Mouse (Mus musculus) heart, postnatal 0 days (tissue): ENCODE data around the gene Txnip. TPM values are rescaled to one million over a fixed set of nuclear protein-coding genes. Genes with fewer than 3 reads are reported as not detected.

Experiments used
- ATAC-seq: fragments of 200-750 bp; cut with Nextera tagmentation; 2 replicates; pipeline ENCODE4 v1.8.0; 2017; ENCODE audit warnings: low read depth, moderate number of reproducible peaks, moderate library complexity; ENCODE audit not compliant: insufficient read depth
- DNase-seq: peaks from one replicate; pipeline ENCODE4 v3.0.0-alpha.2; 2016; ENCODE audit warnings: low spot score
- H3K27ac ChIP-seq: fragments of 300-500 bp; sonication (generic); 2 replicates; pipeline ENCODE4 v1.5.1; 2014; ENCODE audit warnings: low read depth, mild to moderate bottlenecking
- H3K27me3 ChIP-seq: fragments of 300-500 bp; sonication (generic); 2 replicates; pipeline ENCODE4 v1.6.1; 2014; ENCODE audit warnings: low read length, mixed read lengths; ENCODE audit not compliant: control insufficient read depth, insufficient read depth
- H3K36me3 ChIP-seq: fragments of 300-500 bp; sonication (generic); replicated peaks from 2 replicates; pipeline ENCODE4 v1.6.1; 2014; ENCODE audit warnings: low read length, mixed read lengths; ENCODE audit not compliant: control insufficient read depth, insufficient read depth
- H3K4me1 ChIP-seq: fragments of 300-500 bp; sonication (generic); 2 replicates; pipeline ENCODE4 v1.6.1; 2014; ENCODE audit warnings: antibody characterized with exemption; ENCODE audit not compliant: control insufficient read depth, insufficient read depth
- H3K4me2 ChIP-seq: fragments of 300-500 bp; sonication (generic); 2 replicates; pipeline ENCODE4 v1.6.1; 2014; ENCODE audit warnings: low read depth, mild to moderate bottlenecking, low read length, moderate library complexity
- H3K4me3 ChIP-seq: fragments of 300-500 bp; sonication (generic); 2 replicates; pipeline ENCODE4 v1.5.1; 2014; ENCODE audit warnings: low read depth, low read length
- H3K9ac ChIP-seq: fragments of 300-500 bp; sonication (generic); replicated peaks from 2 replicates; pipeline ENCODE4 v1.6.1; 2014; ENCODE audit warnings: low read depth, low read length, mixed read lengths
- H3K9me3 ChIP-seq: fragments of 300-500 bp; sonication (generic); replicated peaks from 2 replicates; pipeline ENCODE4 v1.6.1; 2016; ENCODE audit warnings: low read length; ENCODE audit not compliant: control insufficient read depth
- CTCF ChIP-seq: IDR thresholded peaks from 2 replicates; pipeline ENCODE4 v1.5.1; 2016; ENCODE audit warnings: antibody characterized with exemption, control low read depth, low read depth
- EP300 ChIP-seq: IDR thresholded peaks from 2 replicates; pipeline ENCODE4 v1.6.1; 2016; ENCODE audit warnings: antibody characterized with exemption, low read depth
- WGBS: fragments of 180-500 bp; shearing (Covaris S2); extraction: QIAGEN DNeasy Blood & Tissue Kit; methylation state at CpG from one replicate; pipeline ENCODE4 v1.1.7; 2014; 5-methylcytosine and 5-hydroxymethylcytosine counted together
- polyA plus RNA-seq: library from polyadenylated mRNA; unstranded; fragments of >200 nt; fragmentation: Nextera tagmentation; extraction: Ambion mirVana; gene quantifications from 2 replicates; pipeline ENCODE4 v1.2.1, GENCODE M21; 2015
- total RNA-seq: library from RNA; depleted of rRNA; stranded (reverse); fragments of >200 nt; gene quantifications from 2 replicates; pipeline ENCODE4 v1.2.3, GENCODE M21; 2014; ENCODE audit warnings: low replicate concordance

The Txnip gene
- total and polyA plus RNA-seq, 2 experiments from 2014 or later, result 332 to 1,196 TPM

DNA sequence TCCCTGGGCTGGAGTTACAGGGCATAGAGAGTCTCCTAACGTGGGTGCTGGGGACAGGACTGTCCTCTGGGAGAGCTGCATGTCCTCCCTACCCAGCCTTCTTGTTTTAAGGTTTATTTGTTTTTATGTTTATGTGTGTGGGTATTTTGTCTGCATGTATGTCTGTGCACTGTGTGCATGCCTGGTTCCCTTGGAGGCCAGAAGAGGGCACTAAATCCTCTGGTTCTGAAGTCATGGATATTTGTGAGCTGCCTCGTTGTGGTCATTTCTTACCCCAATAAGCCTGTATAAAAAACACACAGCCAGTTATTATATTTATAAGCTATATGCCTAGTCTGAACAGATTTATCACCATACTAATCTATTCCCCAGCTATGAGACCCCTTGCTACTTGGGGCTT is 23.5 kb upstream of the Txnip start:
- H3K9me3 ChIP-seq, result no peaks in the 10 kb centered on the region
- no peak overlapping the region for H3K4me2 ChIP-seq
- TF ChIP-seq CTCF (no peak), EP300 (no peak)
- DNase-seq, result no peak
- H3K27ac ChIP-seq, result no peak overlapping the region
- ATAC-seq, result no peak
- WGBS, result 51% methylated on average over 2 of the region's 2 CpGs
- H3K4me1 ChIP-seq, result no peaks in the 10 kb centered on the region
- no peak overlapping the region for H3K4me3 ChIP-seq
- H3K36me3 ChIP-seq, result 0 out of 2 replicates have a peak, but pooled peaks cover 2% of the 10 kb centered on the region
- H3K27me3 ChIP-seq, result no peaks in the 10 kb centered on the region
- H3K9ac ChIP-seq, result no peak overlapping the region

GRCm38 (mm10) chr3:96539316-96539715 is 18.4 kb upstream of the Txnip start:
- H3K27ac ChIP-seq, result no peak overlapping the region
- TF ChIP-seq CTCF, result no peak
- TF ChIP-seq EP300, result no peak
- no peaks in the 10 kb centered on the region for H3K27me3 ChIP-seq
- H3K4me2 ChIP-seq, result no peak overlapping the region
- 75% methylated on average over 2 of the region's 2 CpGs for WGBS
- H3K9ac ChIP-seq, result no peak overlapping the region
- H3K4me3 ChIP-seq, result no peak overlapping the region
- H3K4me1 ChIP-seq, result no peaks in the 10 kb centered on the region
- ATAC-seq, result no peak
- no peak for DNase-seq
- H3K9me3 ChIP-seq, result no peaks in the 10 kb centered on the region
- no peaks in the 10 kb centered on the region for H3K36me3 ChIP-seq

- Histone ChIP-seq H3K9ac (no peak overlapping the region), H3K27ac (no peak overlapping the region), H3K4me2 (no peak overlapping the region), H3K27me3 (no peaks in the 10 kb centered on the region), H3K4me3 (no peak overlapping the region), H3K36me3 (no peaks in the 10 kb centered on the region), H3K9me3 (no peaks in the 10 kb centered on the region), H3K4me1 (no peaks in the 10 kb centered on the region)
- no peak for DNase-seq
- no peak for ATAC-seq
- 49% methylated on average over 6 of the region's 6 CpGs for WGBS
- TF ChIP-seq EP300, result no peak
- no peak for TF ChIP-seq CTCF
Measured at GRCm38 (mm10) chr3:96540740-96541139, 17.0 kb upstream of the Txnip start.

DNA sequence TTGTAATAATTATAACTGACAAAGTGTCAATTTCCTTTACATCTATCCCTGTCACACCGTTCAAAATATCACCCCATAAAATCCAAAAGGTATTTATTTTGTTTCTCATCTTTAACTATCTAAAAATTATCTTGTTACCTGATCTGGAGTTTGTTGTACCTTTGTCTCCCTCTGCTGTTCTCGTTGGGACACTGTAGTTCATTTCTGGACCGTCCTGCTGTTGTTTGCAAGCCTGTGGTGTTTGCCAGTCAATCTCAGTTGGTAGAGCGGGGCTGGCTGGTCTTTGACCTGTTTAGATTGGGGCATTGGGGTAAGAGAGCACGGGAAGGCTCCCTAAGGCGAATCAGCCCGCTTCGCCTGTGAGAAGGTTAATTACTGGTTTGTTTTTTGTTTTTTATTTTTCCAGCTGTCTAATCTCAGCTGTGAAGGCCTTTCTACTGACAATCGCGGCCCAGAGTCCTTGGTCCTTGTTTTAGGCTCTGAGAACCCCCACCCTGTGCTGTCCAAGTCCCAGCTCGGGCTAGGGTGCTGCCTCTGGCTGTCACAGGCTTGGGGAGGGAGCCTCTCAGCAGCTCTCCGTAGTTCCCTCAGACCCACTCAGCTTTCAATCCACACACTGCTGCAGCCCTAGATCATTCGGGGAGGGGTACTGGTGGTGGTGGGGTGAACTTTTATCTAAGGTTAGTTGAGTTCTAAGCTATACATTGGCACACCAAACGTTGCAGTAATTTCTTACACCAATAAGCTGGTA is 16.3 kb upstream of the Txnip start:
- ATAC-seq, result no peak
- no peaks in the 10 kb centered on the region for H3K36me3 ChIP-seq
- no peak overlapping the region for H3K4me2 ChIP-seq
- TF ChIP-seq CTCF (peak; percentile 56), EP300 (no peak)
- 24% methylated on average over 14 of the region's 14 CpGs for WGBS
- H3K27me3 ChIP-seq, result no peaks in the 10 kb centered on the region
- H3K4me3 ChIP-seq, result no peak overlapping the region
- no peaks in the 10 kb centered on the region for H3K4me1 ChIP-seq
- H3K9ac ChIP-seq, result no peak overlapping the region
- no peak overlapping the region for H3K27ac ChIP-seq
- no peak for DNase-seq
- no peaks in the 10 kb centered on the region for H3K9me3 ChIP-seq

GRCm38 (mm10) chr3:96542554-96542953 is 15.2 kb upstream of the Txnip start:
- WGBS, result 61% methylated on average over 8 of the region's 8 CpGs
- no peak for DNase-seq
- no peak overlapping the region for H3K4me2 ChIP-seq

DNA sequence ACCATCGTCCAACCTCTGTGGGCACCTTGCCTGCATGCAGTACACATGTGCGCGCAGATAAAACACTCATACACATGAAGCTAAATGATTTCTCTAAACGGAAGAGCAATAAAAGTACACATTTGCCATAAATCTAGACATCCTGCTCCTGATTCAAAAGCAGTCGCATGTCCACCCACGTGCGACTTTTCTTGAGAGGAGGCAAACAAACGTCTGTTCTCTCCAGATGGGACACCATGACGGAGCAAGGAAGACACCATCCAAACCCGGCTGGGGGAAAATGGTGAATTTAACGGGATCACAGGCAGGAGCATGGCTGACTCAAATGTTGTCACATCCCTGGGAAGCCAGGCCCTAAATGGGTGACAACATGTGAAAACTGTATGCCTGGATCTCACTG is 14.4 kb upstream of the Txnip start:
- Histone ChIP-seq H3K4me1 (0 out of 2 replicates have a peak, but pooled peaks cover 4% of the 10 kb centered on the region), H3K4me2 (no peak overlapping the region), H3K4me3 (no peak overlapping the region), H3K27ac (no peak overlapping the region), H3K9me3 (no peaks in the 10 kb centered on the region), H3K9ac (no peak overlapping the region), H3K27me3 (no peaks in the 10 kb centered on the region), H3K36me3 (no peaks in the 10 kb centered on the region)
- WGBS, result 84% methylated on average over 11 of the region's 11 CpGs
- TF ChIP-seq CTCF (no peak), EP300 (no peak)
- no peak for DNase-seq
- ATAC-seq, result no peak

More at GRCm38 (mm10) chr3:96542554-96542953, 15.2 kb upstream of the Txnip start:
- Histone ChIP-seq H3K4me1 (0 out of 2 replicates have a peak, but pooled peaks cover 1% of the 10 kb centered on the region), H3K4me3 (no peak overlapping the region), H3K27ac (no peak overlapping the region), H3K36me3 (no peaks in the 10 kb centered on the region), H3K9me3 (no peaks in the 10 kb centered on the region), H3K9ac (no peak overlapping the region), H3K27me3 (no peaks in the 10 kb centered on the region)
- TF ChIP-seq EP300, result no peak
- no peak for TF ChIP-seq CTCF
- ATAC-seq, result no peak
